Mouse (Mus musculus) heart, postnatal 0 days (tissue): ENCODE measurements around the gene Cyp3a11.

Source experiments
- CTCF ChIP-seq: IDR thresholded peaks from 2 replicates; pipeline ENCODE4 v1.5.1; 2016; ENCODE audit warnings: antibody characterized with exemption, control low read depth, low read depth
- EP300 ChIP-seq: IDR thresholded peaks from 2 replicates; pipeline ENCODE4 v1.6.1; 2016; ENCODE audit warnings: antibody characterized with exemption, low read depth

GRCm38 (mm10) chr5:145911781-145912180 is 32.0 kb upstream of the Cyp3a11 start:
- TF ChIP-seq CTCF (no peak), EP300 (no peak)
